Mouse (Mus musculus) liver (tissue): Measurements from ENCODE around the gene Hoxb6.

ENCODE experiments used
- DNase-seq: peaks from one replicate; pipeline ENCODE4 v3.0.0-alpha.2; 2020; ENCODE audit warnings: mixed read lengths

Hoxb6 gene

GRCm38 (mm10) chr11:96286739-96287385 is 5.4 kb upstream of the Hoxb6 start:
- DNase-seq, result no peak

GRCm38 (mm10) chr11:96287411-96287810 is 4.9 kb upstream of the Hoxb6 start:
- no peak for DNase-seq

GRCm38 (mm10) chr11:96288455-96289221 is 3.6 kb upstream of the Hoxb6 start:
- DNase-seq, result no peak

- DNase-seq, result no peak
Measured at GRCm38 (mm10) chr11:96289293-96289692, 3.0 kb upstream of the Hoxb6 start.

- no peak for DNase-seq
Measured at GRCm38 (mm10) chr11:96289837-96290236, 2.4 kb upstream of the Hoxb6 start.

- DNase-seq, result no peak
Measured at GRCm38 (mm10) chr11:96290705-96291355, 1.4 kb upstream of the Hoxb6 start.

GRCm38 (mm10) chr11:96292565-96293301 is 457 bp downstream of the Hoxb6 start:
- DNase-seq, result no peak

- no peak for DNase-seq
Measured at GRCm38 (mm10) chr11:96293302-96293921, 1.1 kb downstream of the Hoxb6 start.

- DNase-seq, result peak; percentile 70
Measured at GRCm38 (mm10) chr11:96294245-96295091, 2.2 kb downstream of the Hoxb6 start.

GRCm38 (mm10) chr11:96295092-96295835 is 3.0 kb downstream of the Hoxb6 start:
- DNase-seq, result no peak

GRCm38 (mm10) chr11:96296997-96297396 is 4.7 kb downstream of the Hoxb6 start:
- no peak for DNase-seq

GRCm38 (mm10) chr11:96297428-96297827 is 5.2 kb downstream of the Hoxb6 start:
- no peak for DNase-seq

- no peak for DNase-seq
Measured at GRCm38 (mm10) chr11:96297968-96298635, 5.8 kb downstream of the Hoxb6 start.

GRCm38 (mm10) chr11:96298895-96299667 is 6.8 kb downstream of the Hoxb6 start:
- DNase-seq, result peak; percentile 8

- DNase-seq, result no peak
Measured at GRCm38 (mm10) chr11:96299781-96300180, 7.5 kb downstream of the Hoxb6 start.

- DNase-seq, result peak; percentile 4
Measured at GRCm38 (mm10) chr11:96300354-96301063, 8.2 kb downstream of the Hoxb6 start.

- no peak for DNase-seq
Measured at GRCm38 (mm10) chr11:96301064-96301431, 8.8 kb downstream of the Hoxb6 start.

GRCm38 (mm10) chr11:96301837-96302236 is 9.6 kb downstream of the Hoxb6 start:
- DNase-seq, result no peak
